In the genomic region with DNA sequence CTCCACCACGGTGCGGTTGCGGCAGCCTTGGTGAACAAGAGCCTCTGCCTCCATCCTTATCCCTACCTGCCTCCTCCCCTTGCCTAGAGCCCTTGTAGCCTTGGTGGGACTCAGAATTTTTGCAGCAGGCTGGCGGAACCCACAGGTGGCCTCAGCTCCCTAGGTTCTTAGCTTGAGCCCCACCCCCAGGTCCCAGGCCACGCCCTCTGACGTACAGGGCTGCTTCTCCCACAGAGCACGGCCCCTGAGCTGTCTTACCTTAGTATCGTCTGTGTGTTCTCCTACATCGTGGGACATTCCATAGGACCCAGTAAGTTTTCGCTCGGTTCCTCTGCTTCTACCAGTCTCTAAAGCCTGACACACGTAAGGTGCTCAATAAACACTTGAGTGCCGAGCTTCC, we compare ENCODE assay signal across 15 mouse cellular contexts. TPM values are rescaled to one million over a fixed set of nuclear protein-coding genes. Genes with fewer than 3 reads are reported as not detected.
DNase-seq lines count a peak whose midpoint lies in the region; ATAC-seq and TF ChIP-seq lines count a peak whose summit lies in the region.
"Had no signal": no experiment of that assay in that cellular context is flagged by ENCODE, and none has a peak within 500 bp of the region (broad histone marks: within the 10 kb centered on the region; RNA-seq: fewer than 3 reads in every experiment).

No protein-coding gene starts in this region.

- WGBS in kidney, adult 2 months, result 47% methylated on average over 13 of the region's 13 CpGs
- 38% methylated on average over 13 of the region's 13 CpGs for WGBS in kidney, embryonic 14.5 days
- 35% methylated on average over 13 of the region's 13 CpGs for WGBS in limb, embryonic 13.5 days
- 34% methylated on average over 13 of the region's 13 CpGs for WGBS in small intestine, adult 2 months

- no peak for DNase-seq in kidney, adult 2 months
- DNase-seq in ZHBTc4 (ENCODE audit: low read depth, low spot score), result peak; percentile 86
- DNase-seq in cerebellum, postnatal 10 days, result no peak
- DNase-seq in c-Kit-positive CD71-positive TER-119-positive erythroid progenitor cells, embryonic 14.5 days (ENCODE audit: low spot score), result no peak
- DNase-seq in kidney, postnatal 25 days, result no peak
- DNase-seq: spleen, adult 18-20 months had no signal

- no peak for TF ChIP-seq POLR2A in kidney, adult 2 months (IDR thresholded peaks at IDR 0.05; ENCODE audit: low read depth, low read length)
- TF ChIP-seq POLR2A in small intestine, adult 2 months (IDR thresholded peaks at IDR 0.05; ENCODE audit: low read depth, low read length), result no peak

- no peak overlapping the region for H3K27ac ChIP-seq in kidney, adult 2 months (ENCODE audit: insufficient read depth, low read depth, low read length)
- no peak overlapping the region for H3K27ac ChIP-seq in kidney, embryonic 14.5 days (ENCODE audit: low read depth, low read length)
- no peak overlapping the region for H3K27ac ChIP-seq in limb, embryonic 13.5 days
- no peak overlapping the region for H3K27ac ChIP-seq in small intestine, adult 2 months (ENCODE audit: insufficient read depth, low read depth, low read length)
- H3K27ac ChIP-seq: left cerebral cortex, adult 2 months had no signal

- no peaks in the 10 kb centered on the region for H3K4me1 ChIP-seq in kidney, adult 2 months (ENCODE audit: control insufficient read depth, insufficient read depth, low read length)
- H3K4me1 ChIP-seq in kidney, embryonic 14.5 days (ENCODE audit: control insufficient read depth, insufficient read depth, low read length), result no peaks in the 10 kb centered on the region
- H3K4me1 ChIP-seq in limb, embryonic 13.5 days, result no peaks in the 10 kb centered on the region
- H3K4me1 ChIP-seq in small intestine, adult 2 months (ENCODE audit: control insufficient read depth, insufficient read depth, insufficient read length, low read length), result peaks cover 4% of the 10 kb centered on the region; the same call in 1 of the 2 replicates

- H3K4me2 ChIP-seq in kidney, embryonic 14.5 days (replicated peaks; ENCODE audit: low read depth, low read length), result no peak overlapping the region
- peak overlapping the region; percentile 27; the same call in 1 of the 2 replicates for H3K4me2 ChIP-seq in limb, embryonic 13.5 days (replicated peaks)

- TF ChIP-seq CTCF in kidney, adult 2 months (conservative IDR thresholded peaks at IDR 0.05; ENCODE audit: insufficient read depth, insufficient read length, low read depth, low read length), result no peak
- no peak for TF ChIP-seq CTCF in small intestine, adult 2 months (IDR thresholded peaks at IDR 0.05; ENCODE audit: extremely low read depth, insufficient read length, insufficient replicate concordance, low read depth, low read length)

- no peak overlapping the region for H3K9ac ChIP-seq in kidney, embryonic 14.5 days (ENCODE audit: low read depth, low read length)
- H3K9ac ChIP-seq in limb, embryonic 13.5 days, result no peak overlapping the region

- no peak for ATAC-seq in kidney, embryonic 14.5 days (ENCODE audit: low FRiP score, low TSS enrichment)
- no peak for ATAC-seq in limb, embryonic 13.5 days (ENCODE audit: low FRiP score, low read depth)
- ATAC-seq: activated CD4-positive, CD25-positive, alpha-beta regulatory T cell, adult 4 months; inflammation-experienced regulatory T-cells, adult 6 months had no signal

- H3K27me3 ChIP-seq in kidney, adult 2 months (replicated peaks; ENCODE audit: control insufficient read depth, insufficient read depth, low read length), result no peaks in the 10 kb centered on the region
- H3K27me3 ChIP-seq in kidney, embryonic 14.5 days (ENCODE audit: control insufficient read depth, insufficient read depth, low read length), result no peaks in the 10 kb centered on the region
- H3K27me3 ChIP-seq in limb, embryonic 13.5 days, result no peaks in the 10 kb centered on the region
- no peaks in the 10 kb centered on the region for H3K27me3 ChIP-seq in small intestine, adult 2 months (ENCODE audit: control insufficient read depth, insufficient read depth, low read length)

- H3K4me3 ChIP-seq in kidney, adult 2 months (ENCODE audit: insufficient read depth, low read depth, low read length), result peak overlapping the region; percentile 17; the same call in 1 of the 2 replicates
- H3K4me3 ChIP-seq in kidney, embryonic 14.5 days (ENCODE audit: low read length), result no peak overlapping the region
- H3K4me3 ChIP-seq in limb, embryonic 13.5 days, result 0 out of 2 replicates have a peak overlapping the region, but pooled peaks have one; percentile 5
- 0 out of 2 replicates have a peak overlapping the region, but pooled peaks have one; percentile 15 for H3K4me3 ChIP-seq in small intestine, adult 2 months (ENCODE audit: low read depth, low read length)
- H3K4me3 ChIP-seq: left cerebral cortex, adult 2 months had no signal

- H3K9me3 ChIP-seq in kidney, embryonic 14.5 days (ENCODE audit: control insufficient read depth, low read length), result no peaks in the 10 kb centered on the region
- H3K9me3 ChIP-seq in limb, embryonic 13.5 days, result 0 out of 2 replicates have a peak, but pooled peaks cover 4% of the 10 kb centered on the region

- no peaks in the 10 kb centered on the region for H3K36me3 ChIP-seq in kidney, adult 2 months (ENCODE audit: control insufficient read depth, insufficient read depth, low read length)
- no peaks in the 10 kb centered on the region for H3K36me3 ChIP-seq in kidney, embryonic 14.5 days (ENCODE audit: control insufficient read depth, insufficient read depth, low read length)
- H3K36me3 ChIP-seq in limb, embryonic 13.5 days, result no peaks in the 10 kb centered on the region
- 0 out of 2 replicates have a peak, but pooled peaks cover 1% of the 10 kb centered on the region for H3K36me3 ChIP-seq in small intestine, adult 2 months (ENCODE audit: control insufficient read depth, insufficient read depth, low read length)

RNA-seq across cellular contexts. Expression of gene Slc2a7, which starts 16.1 kb away (rescaled TPM):
- polyA plus RNA-seq in kidney, adult 2 months (2012; rRNA removed), result 0.64 and 1.3 TPM in 2 replicates
- polyA plus RNA-seq in kidney, embryonic 14.5 days (2014; fragmentation: Nextera tagmentation; extraction: Ambion mirVana), result not detected in 2 replicates
- polyA plus RNA-seq in limb, embryonic 13.5 days (2015; fragmentation: Nextera tagmentation; extraction: Ambion mirVana), result not detected in 2 replicates
- 47.2 and 68.9 TPM in 2 replicates for polyA plus RNA-seq in small intestine, adult 2 months (2012; rRNA removed)
- polyA plus RNA-seq: activated CD4-positive, CD25-positive, alpha-beta regulatory T cell, adult 4 months; brain, embryonic 14.5 days; heart, embryonic 14.5 days; inflammation-experienced regulatory T-cells, adult 6 months; neural tube, embryonic 14.5 days had no signal

RNA-seq across cellular contexts. Expression of gene Car6, which starts 36.3 kb away (rescaled TPM):
- polyA plus RNA-seq in kidney, adult 2 months (2012; rRNA removed), result not detected in 2 replicates
- not detected in 2 replicates for polyA plus RNA-seq in kidney, embryonic 14.5 days (2014; fragmentation: Nextera tagmentation; extraction: Ambion mirVana)
- 0.50 and 0.55 TPM in 2 replicates for polyA plus RNA-seq in limb, embryonic 13.5 days (2015; fragmentation: Nextera tagmentation; extraction: Ambion mirVana)
- 0.14 TPM in 1 of 2 replicates, not detected in the other for polyA plus RNA-seq in small intestine, adult 2 months (2012; rRNA removed)
- polyA plus RNA-seq: activated CD4-positive, CD25-positive, alpha-beta regulatory T cell, adult 4 months; brain, embryonic 14.5 days; heart, embryonic 14.5 days; inflammation-experienced regulatory T-cells, adult 6 months; neural tube, embryonic 14.5 days had no signal

RNA-seq across cellular contexts. Expression of gene Slc2a5, which starts 45.8 kb away (rescaled TPM):
- 181 and 266 TPM in 2 replicates for polyA plus RNA-seq in kidney, adult 2 months (2012; rRNA removed)
- 0.91 and 2.2 TPM in 2 replicates for polyA plus RNA-seq in kidney, embryonic 14.5 days (2014; fragmentation: Nextera tagmentation; extraction: Ambion mirVana)
- polyA plus RNA-seq in limb, embryonic 13.5 days (2015; fragmentation: Nextera tagmentation; extraction: Ambion mirVana), result 2.2 TPM in 2 replicates
- 165 and 177 TPM in 2 replicates for polyA plus RNA-seq in small intestine, adult 2 months (2012; rRNA removed)
- polyA plus RNA-seq: activated CD4-positive, CD25-positive, alpha-beta regulatory T cell, adult 4 months; inflammation-experienced regulatory T-cells, adult 6 months had no signal

Comparison
In these comparisons a context has a peak if more than half of its experiments do, and no peak if none do; other contexts are left out.
1. RNA of gene Slc2a5, which starts 45.8 kb away (polyA plus RNA-seq): 181 to 266 TPM in kidney, adult 2 months and 165 to 177 TPM in small intestine, adult 2 months; 0.91 to 2.2 TPM in kidney, embryonic 14.5 days and 2.2 TPM in limb, embryonic 13.5 days; every median in the first group is over 10 times any median in the second.
2. RNA of gene Slc2a7, which starts 16.1 kb away (polyA plus RNA-seq): 47.2 to 68.9 TPM in small intestine, adult 2 months; 0.64 to 1.3 TPM in kidney, adult 2 months, not detected in limb, embryonic 13.5 days and not detected in kidney, embryonic 14.5 days; every median in the first group is over 10 times any median in the second.